Mouse (Mus musculus): ENCODE data around the gene Brwd1.
"Not testable (repeated sequence)": the region's sequence is repeated elsewhere in the genome, so short reads cannot be mapped to it uniquely, and the experiment has no call there.

Gene Brwd1

DNA sequence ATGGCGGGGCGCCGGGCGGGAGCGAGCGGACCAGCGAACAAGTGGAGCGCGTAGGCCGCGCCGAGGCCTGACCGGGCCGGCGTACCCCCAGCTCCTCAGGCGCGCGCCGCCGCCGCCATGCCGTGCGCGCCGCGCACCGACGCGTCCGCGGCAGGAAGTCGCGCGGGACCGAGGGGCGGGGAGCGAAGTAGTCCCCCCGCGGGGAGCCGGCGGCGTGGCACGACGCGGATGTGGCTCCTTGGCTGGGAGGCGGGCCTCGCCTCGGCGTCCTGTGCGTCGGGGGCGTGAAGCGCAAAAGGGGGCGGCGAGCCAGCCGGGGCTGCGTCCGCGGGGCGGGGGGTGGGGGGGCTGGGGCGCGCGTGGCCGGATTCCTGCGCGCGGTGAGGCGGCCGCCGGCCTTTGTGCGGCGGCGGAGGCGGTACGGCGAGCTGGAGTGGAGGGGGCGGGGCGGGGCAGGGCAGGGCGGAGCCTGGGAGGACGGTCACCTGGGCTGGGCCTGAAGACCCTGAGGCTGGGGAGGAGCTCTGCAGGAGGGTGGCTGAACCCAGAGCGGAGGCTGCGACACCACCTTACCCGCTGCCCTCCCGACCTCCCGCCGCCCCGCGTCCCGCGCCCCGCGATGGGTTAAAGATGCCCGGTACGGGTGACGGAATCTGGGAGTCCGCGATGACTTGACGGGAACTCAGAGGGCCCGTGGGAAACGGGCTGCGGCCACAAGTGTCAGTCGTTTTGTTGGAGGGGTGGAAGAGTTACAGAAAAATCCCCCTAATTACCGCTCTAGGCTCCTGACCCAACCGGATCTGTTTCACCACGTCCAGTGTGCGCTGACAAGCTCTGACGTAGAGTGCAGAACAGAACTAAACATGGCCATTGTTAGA is at the start of gene Brwd1:
Brwd1 (minus strand) TSS at position 226 of the 878 bp plus-strand sequence.
- peak; percentile 90 for DNase-seq (ENCODE audit: low read depth, low spot score)

DNA sequence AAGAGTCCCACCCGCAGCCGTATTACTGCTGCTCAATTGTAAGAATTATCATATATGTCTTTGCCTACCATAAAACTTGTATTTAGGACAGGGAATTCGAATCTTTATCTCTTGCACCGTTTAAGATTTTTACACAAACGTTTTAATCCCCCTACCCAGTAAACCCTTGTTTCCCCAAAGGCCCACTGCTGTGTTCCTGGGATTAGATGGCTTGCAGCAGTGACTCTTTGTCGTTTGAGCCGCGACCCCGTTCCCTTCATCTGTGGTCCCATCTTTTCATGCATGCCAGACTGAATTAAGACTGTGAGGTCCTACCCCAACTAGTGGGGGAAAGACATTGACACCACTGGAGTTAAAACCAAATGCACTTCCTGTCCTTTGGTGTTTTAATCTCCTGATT is 46.1 kb upstream of the Brwd1 start:
- peak; percentile 35 for DNase-seq (ENCODE audit: low read depth, low spot score)

- peak; percentile 98 for DNase-seq (ENCODE audit: low read depth, low spot score)
These were observed 45.5 kb upstream of the Brwd1 start, which contains the start of gene Hmgn1 for GRCm38 (mm10) chr16:96127657-96128344. Gene Hmgn1 (minus strand): TSS chr16:96127729.

- no peak for DNase-seq (ENCODE audit: low read depth, low spot score)
These were observed 44.9 kb upstream of the Brwd1 start for GRCm38 (mm10) chr16:96127288-96127656.

DNA sequence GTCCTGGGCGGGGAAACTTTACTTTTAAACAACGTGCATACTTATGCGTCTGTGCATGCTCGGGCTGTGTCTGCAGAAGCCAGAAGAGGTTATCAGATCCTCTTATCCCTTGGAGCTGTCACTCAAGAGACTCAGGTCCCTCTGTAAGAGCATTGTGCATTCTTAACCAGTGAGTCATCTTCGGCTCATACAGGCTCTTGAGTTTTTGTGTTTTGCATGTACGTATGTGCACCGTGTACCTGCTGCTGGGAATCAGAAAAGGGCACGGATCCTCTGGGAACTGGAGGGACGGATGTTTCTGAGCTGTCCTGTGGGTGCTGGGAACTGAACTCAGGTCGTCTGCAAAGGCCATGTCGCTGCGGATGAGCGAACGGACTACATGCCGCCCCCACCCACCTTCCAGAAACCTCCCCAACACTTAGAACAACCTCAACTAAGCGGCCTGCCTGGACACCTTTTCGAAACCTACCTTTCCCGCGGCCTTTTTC is 44.4 kb upstream of the Brwd1 start:
- DNase-seq (ENCODE audit: low read depth, low spot score), result no peak

DNA sequence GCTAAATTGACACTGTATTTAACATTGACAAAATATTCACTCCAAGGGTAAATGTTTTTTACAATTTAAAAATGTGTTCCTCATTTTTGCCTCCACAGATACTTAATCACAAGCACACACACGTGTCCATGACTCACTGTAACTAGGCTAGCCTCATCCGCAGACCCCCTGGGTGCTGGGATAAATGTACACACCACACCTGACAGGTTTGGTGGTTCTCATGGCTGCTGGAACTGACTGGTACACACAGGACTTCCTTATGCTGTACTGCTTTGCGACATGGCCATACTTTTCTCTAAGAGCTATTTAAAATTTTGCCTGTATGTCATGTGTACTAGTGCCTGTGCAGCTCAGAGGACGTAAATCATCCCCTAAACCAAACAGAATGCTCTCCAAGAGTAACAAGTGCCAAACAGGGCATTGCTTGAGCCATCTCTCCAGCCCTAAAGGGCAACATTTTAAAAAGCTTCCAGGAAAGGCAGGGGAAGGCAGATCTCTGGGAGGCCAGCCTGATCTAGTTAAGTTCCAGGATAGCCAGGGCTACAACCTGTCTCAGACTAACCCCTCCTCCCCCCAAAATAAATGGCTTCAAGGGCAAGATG is 37.8 kb upstream of the Brwd1 start:
- DNase-seq (ENCODE audit: low read depth, low spot score), result no peak

- DNase-seq (ENCODE audit: low read depth, low spot score), result no peak
These were observed 32.4 kb upstream of the Brwd1 start for GRCm38 (mm10) chr16:96114729-96115128.

- no peak for DNase-seq (ENCODE audit: low read depth, low spot score)
These were observed 30.4 kb upstream of the Brwd1 start for GRCm38 (mm10) chr16:96112769-96113168.

DNA sequence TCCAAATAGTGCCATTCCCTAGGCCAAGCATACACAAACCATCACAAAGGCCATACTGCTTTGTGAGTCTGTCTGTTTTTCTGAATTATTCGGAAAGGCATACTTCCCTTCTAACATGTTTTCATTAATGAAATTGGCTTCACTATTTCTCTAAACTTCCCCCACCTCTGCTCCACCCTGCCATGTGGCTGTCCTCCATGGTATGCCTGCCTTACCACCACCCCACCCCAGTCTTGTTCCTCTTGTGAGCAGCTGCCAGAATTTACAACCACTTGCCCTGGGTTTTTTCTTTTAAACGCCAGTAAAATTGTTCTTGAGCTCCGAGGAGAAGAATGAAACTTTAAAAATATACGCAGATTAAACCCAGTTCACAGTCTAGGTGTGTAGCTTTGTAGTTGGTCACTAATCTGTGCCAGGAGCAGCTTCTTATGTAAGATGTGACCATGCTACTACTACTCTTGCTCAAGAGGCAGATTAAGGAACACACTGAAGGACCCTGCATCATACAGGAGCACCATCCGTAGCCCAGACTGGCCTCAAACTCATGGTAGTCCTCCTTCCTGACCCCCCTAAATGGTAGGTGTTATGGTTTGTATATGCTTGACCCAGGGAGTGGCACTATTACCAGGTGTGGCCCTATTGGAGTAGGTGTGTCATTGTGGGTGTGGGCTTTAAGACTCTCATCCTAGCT is 28.5 kb upstream of the Brwd1 start:
- DNase-seq (ENCODE audit: low read depth, low spot score), result no peak

DNA sequence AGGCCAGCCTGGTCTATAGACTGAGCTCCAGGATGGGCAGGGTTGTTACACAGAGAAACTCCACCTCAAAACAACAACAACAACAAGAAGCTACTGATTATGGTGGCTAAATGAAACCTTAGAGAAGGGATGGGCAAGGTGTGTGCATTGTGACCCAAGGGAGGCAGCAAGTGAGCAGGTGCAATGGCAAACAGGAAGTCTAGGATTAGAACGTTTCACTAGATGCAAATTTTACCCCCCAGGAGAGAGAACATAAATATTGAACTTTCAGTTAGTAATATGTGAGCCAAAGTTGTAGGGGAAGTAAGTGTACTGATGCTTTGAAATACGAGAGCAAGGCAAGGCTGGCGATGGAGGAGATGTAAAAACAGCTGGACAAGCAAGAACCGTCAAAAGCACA is 27.3 kb upstream of the Brwd1 start:
- no peak for DNase-seq (ENCODE audit: low read depth, low spot score)

DNA sequence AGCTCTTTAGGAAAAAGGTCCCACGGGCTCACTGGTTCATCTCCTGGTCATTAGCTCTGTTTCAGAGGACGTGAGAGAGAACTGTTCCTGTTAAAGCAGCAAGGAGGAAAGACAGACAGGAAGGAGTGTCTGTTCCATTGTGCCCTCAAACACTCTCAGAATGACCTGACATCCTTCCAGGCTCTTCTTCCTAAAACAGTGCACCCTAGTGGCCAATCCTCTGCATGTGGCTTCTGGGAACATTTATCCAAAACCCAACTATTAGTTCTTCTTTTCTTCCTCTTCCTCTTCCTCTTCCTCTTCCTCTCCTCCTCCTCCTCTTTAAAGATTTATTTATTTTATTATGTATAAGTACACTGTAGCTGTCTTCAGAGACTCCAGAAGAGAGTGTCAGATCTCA is 20.7 kb upstream of the Brwd1 start:
- DNase-seq (ENCODE audit: low read depth, low spot score), result no peak

DNA sequence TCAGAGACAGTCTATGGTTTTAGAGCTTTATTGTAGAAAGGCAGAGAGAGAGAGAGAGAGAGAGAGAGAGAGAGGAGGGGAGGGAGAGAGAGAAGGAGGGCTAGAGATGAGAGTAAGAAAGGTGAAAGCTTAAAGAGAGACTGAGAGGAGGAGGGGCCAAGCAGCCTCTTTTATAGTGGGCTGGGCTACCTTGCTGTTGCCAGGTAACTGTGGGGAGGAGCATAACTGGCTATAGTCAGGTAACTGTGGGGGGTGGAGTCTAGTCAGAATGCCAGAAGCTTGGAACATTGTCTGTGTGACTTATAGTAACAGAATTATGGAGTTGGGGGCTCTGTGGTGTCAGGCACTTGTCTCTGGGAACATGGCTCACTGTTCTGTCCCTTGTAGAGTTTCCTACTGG is 15.5 kb upstream of the Brwd1 start:
- not testable (repeated sequence) for DNase-seq (ENCODE audit: low read depth, low spot score)

DNA sequence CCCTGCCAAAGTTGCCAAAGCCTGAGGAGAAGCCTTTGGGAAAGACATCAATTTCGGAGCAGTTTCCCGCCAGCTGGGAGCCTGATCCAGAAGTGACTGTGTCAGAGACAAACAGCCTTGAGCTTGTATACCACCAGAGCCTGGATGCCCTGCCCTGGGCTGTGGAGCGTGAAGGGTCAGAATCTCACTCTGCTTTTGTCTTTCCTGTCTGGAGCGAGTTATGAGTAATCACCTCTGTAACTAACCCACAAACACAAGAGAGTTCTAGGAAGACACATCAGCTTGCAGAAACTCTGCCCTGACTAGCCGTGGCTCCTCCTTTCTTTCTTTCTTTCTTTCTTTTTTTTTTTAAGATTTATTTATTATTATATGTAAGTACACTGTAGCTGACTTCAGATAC is 13.6 kb upstream of the Brwd1 start:
- DNase-seq (ENCODE audit: low read depth, low spot score), result no peak

GRCm38 (mm10) chr16:96091515-96092504 is 9.5 kb upstream of the Brwd1 start:
- no peak for DNase-seq (ENCODE audit: low read depth, low spot score)

DNA sequence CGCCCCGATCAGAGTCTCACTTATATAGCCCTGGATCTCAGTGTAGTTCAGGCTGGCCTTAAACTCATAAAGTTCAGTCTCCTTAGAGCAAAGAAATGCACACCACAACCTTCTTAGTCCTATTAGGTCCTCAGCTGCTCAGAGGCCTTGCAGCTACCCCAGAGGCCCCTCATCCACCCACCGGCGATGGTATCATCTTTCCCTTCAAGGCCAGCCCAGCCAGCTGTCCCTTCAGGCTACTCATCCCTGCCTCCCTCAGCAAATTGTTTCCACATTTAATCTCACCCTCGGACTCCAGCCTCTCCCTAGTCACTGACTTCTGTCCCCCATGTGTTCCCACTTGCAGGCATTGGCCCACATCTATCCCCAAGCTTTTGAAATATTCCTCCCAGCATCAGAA is 5.8 kb upstream of the Brwd1 start:
- no peak for DNase-seq (ENCODE audit: low read depth, low spot score)

- DNase-seq (ENCODE audit: low read depth, low spot score), result no peak
These were observed 5.1 kb upstream of the Brwd1 start for GRCm38 (mm10) chr16:96087436-96087835.

GRCm38 (mm10) chr16:96087001-96087400 is 4.7 kb upstream of the Brwd1 start:
- no peak for DNase-seq (ENCODE audit: low read depth, low spot score)

- no peak for DNase-seq (ENCODE audit: low read depth, low spot score)
These were observed 3.3 kb upstream of the Brwd1 start for GRCm38 (mm10) chr16:96085597-96085996.

DNA sequence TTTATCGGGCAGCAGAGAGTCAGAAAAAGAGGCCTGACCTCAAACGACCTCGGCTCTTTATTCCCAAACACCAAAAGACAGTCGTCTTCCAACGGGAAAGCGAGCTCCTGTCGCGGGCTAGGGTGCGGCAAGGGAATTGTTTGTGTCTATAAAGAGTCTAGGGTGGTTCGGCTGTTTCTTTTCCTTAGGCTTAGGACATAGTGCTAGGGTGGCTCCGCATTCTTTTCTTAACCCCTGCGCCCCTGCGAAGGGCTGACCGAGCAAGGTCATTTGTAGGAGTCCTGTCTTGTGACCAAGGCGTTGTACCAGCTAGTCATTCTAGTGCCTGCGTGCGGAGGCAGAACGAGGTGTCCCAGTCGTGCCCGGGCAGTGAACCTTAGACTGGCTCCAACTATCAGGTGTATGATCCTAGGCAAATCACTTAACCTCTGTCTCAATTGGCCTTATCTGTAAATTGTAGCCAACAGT is 887 bp upstream of the Brwd1 start:
- no peak for DNase-seq (ENCODE audit: low read depth, low spot score)

DNA sequence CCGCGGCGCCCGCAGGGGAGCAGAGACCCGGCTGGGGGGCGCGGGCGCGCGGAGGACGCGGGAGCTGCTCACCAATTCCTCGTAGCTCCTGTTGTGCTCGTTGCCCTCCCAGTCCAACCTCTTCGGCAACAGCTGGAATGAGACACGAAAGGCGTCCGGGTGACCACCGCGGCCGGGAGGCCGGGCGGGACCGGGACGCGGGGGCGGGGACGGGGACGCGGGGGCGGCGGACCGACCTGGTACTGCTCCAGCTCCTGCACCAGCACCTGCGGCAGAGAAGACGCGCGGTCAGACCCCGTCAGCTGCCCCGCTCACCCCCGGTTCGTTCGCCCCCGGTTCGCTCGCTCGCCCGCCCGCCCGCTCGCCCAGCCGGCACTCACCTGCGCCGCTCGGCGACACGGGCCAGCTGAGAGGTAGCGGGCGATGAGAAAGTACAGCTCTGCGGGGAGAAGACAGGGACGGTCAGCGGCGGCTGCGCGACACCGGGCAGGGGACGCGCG is 534 bp downstream of the Brwd1 start:
- no peak for DNase-seq (ENCODE audit: low read depth, low spot score)
